Mouse (Mus musculus): ENCODE measurements around the gene Slc17a7. TPM values are rescaled to one million over a fixed set of nuclear protein-coding genes. Genes with fewer than 3 reads are reported as not detected.
"Not testable (repeated sequence)": the region's sequence is repeated elsewhere in the genome, so short reads cannot be mapped to it uniquely, and the experiment has no call there.

Gene Slc17a7
- polyA plus RNA-seq, 1 experiment from 2014 or later: 0.15 TPM

GRCm38 (mm10) chr7:45173772-45174171, 10.0 kb downstream of the Slc17a7 start:
- 61% methylated on average over 1 of the region's 1 CpGs for whole genome bisulfite sequencing
- not testable (repeated sequence) for H3K4me3 ChIP-seq (replicated peaks); H3K4me1 ChIP-seq (replicated peaks); H3K9ac ChIP-seq; ATAC-seq; H3K27ac ChIP-seq; H3K36me3 ChIP-seq; H3K4me2 ChIP-seq (replicated peaks); H3K9me3 ChIP-seq
- H3K27me3 ChIP-seq (replicated peaks): peaks cover 85% of the 10 kb centered on the region

DNA sequence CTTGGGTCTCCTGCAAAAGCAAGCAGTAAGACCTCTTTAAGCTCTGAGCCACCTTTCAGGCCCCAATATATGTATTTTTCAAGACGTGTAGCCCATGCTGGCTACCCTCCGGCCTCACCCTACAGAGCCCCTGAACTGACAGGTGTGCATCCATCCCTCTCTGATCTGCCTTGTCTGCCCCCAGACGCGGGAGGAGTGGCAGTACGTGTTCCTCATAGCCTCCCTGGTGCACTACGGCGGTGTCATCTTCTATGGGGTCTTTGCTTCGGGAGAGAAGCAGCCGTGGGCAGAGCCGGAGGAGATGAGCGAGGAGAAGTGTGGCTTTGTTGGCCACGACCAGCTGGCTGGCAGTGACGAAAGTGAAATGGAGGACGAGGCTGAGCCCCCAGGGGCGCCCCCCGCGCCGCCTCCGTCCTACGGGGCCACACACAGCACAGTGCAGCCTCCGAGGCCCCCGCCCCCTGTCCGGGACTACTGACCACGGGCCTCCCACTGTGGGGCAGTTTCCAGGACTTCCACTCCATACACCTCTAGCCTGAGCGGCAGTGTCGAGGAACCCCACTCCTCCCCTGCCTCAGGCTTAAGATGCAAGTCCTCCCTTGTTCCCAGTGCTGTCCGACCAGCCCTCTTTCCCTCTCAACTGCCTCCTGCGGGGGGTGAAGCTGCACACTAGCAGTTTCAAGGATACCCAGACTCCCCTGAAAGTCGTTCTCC, 11.0 kb downstream of the Slc17a7 start:
- peak overlapping the region; percentile 13; the same call in 1 of the 2 replicates for H3K4me3 ChIP-seq (replicated peaks)
- peaks cover 85% of the 10 kb centered on the region for H3K27me3 ChIP-seq (replicated peaks)
- ATAC-seq: no peak
- no peak overlapping the region for H3K9ac ChIP-seq
- H3K36me3 ChIP-seq: no peaks in the 10 kb centered on the region
- H3K27ac ChIP-seq: no peak overlapping the region
- WGBS: 5% methylated on average over 29 of the region's 29 CpGs
- H3K9me3 ChIP-seq: 0 out of 2 replicates have a peak, but pooled peaks cover under 1% of the 10 kb centered on the region
- peak overlapping the region; percentile 39 for H3K4me2 ChIP-seq (replicated peaks)
- peaks cover 10% of the 10 kb centered on the region; the same call in 1 of the 2 replicates for H3K4me1 ChIP-seq (replicated peaks)

- Histone ChIP-seq H3K27ac (no peak overlapping the region), H3K27me3 (replicated peaks) (peaks cover 89% of the 10 kb centered on the region), H3K9me3 (no peaks in the 10 kb centered on the region), H3K4me2 (replicated peaks) (no peak overlapping the region), H3K4me1 (replicated peaks) (peaks cover 10% of the 10 kb centered on the region; the same call in 1 of the 2 replicates), H3K36me3 (no peaks in the 10 kb centered on the region), H3K9ac (no peak overlapping the region), H3K4me3 (replicated peaks) (no peak overlapping the region)
- ATAC-seq: no peak
- 5% methylated on average over 13 of the region's 13 CpGs for WGBS
These were observed 11.6 kb downstream of the Slc17a7 start for GRCm38 (mm10) chr7:45175398-45175797.

DNA sequence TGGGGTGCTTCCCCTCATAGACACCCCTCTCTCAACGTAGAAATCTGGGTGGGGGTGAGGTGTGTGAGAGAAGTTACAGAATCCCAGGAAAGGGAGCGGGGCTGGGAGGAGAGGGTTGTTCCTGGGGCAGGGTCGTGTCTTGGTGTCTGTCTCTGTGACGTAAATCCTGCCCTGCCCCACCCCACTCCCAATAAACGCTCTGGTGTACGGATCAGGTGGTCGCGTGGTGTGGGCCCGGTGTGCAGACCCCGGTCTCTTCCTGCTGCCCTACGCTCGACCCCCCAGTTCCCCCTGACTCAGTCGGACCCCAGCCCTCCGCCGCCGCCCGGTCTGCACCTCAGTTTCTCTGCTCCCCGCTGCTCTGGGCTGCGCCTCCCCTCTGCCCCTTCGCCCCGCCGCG, 12.2 kb downstream of the Slc17a7 start:
- H3K4me3 ChIP-seq (replicated peaks): peak overlapping the region; percentile 15; the same call in 1 of the 2 replicates
- 4% methylated on average over 23 of the region's 23 CpGs for WGBS
- peaks cover 10% of the 10 kb centered on the region; the same call in 1 of the 2 replicates for H3K4me1 ChIP-seq (replicated peaks)
- H3K9me3 ChIP-seq: no peaks in the 10 kb centered on the region
- peaks cover 90% of the 10 kb centered on the region for H3K27me3 ChIP-seq (replicated peaks)
- H3K9ac ChIP-seq: no peak overlapping the region
- H3K36me3 ChIP-seq: no peaks in the 10 kb centered on the region
- H3K4me2 ChIP-seq (replicated peaks): peak overlapping the region; percentile 42
- ATAC-seq: no peak
- no peak overlapping the region for H3K27ac ChIP-seq

- WGBS: 4% methylated on average over 31 of the region's 31 CpGs
- peak overlapping the region; percentile 42 for H3K4me2 ChIP-seq (replicated peaks)
- H3K36me3 ChIP-seq: no peaks in the 10 kb centered on the region
- peak overlapping the region; percentile 15; the same call in 1 of the 2 replicates for H3K4me3 ChIP-seq (replicated peaks)
- peaks cover 95% of the 10 kb centered on the region for H3K27me3 ChIP-seq (replicated peaks)
- ATAC-seq: no peak
- no peaks in the 10 kb centered on the region for H3K9me3 ChIP-seq
- H3K27ac ChIP-seq: no peak overlapping the region
- peaks cover 11% of the 10 kb centered on the region for H3K4me1 ChIP-seq (replicated peaks)
- H3K9ac ChIP-seq: no peak overlapping the region
These were observed 12.6 kb downstream of the Slc17a7 start for GRCm38 (mm10) chr7:45176356-45176755.

DNA sequence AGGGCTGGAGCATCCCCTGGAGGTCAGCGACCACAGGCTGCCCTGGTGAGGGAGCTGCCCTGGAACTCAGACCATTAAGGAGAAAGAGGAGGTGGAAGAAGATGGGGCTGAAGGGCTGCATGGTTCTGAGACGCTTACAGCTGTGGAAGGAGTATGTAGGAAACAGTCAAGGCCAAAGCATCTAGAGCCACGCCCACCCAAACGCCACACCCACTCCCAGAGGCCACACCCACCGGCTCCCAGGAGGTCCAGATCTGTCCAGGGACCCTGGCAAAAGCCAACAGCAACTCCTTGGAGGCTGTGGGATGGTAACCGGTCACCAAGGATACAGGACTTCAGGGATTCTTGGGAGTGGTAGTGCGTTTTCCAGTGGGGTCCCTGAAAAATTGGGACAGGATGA, 14.8 kb downstream of the Slc17a7 start:
- no peak for ATAC-seq
- Histone ChIP-seq H3K36me3 (no peaks in the 10 kb centered on the region), H3K9me3 (no peaks in the 10 kb centered on the region), H3K27me3 (replicated peaks) (peaks cover 97% of the 10 kb centered on the region), H3K27ac (no peak overlapping the region), H3K9ac (no peak overlapping the region), H3K4me1 (replicated peaks) (peaks cover 20% of the 10 kb centered on the region), H3K4me3 (replicated peaks) (no peak overlapping the region), H3K4me2 (replicated peaks) (no peak overlapping the region)
- 21% methylated on average over 7 of the region's 7 CpGs for WGBS

GRCm38 (mm10) chr7:45179469-45179868, 15.7 kb downstream of the Slc17a7 start, which contains the start of gene Gfy:
Gene Gfy, minus strand, starts transcription at chr7:45179569.
- H3K9ac ChIP-seq: no peak within 1 kb of the TSS
- H3K36me3 ChIP-seq: no peaks in the 10 kb centered on the region
- WGBS: 26% methylated on average over 7 of the region's 7 CpGs
- peaks cover 99% of the 10 kb centered on the region for H3K27me3 ChIP-seq (replicated peaks)
- peaks cover 20% of the 10 kb centered on the region for H3K4me1 ChIP-seq (replicated peaks)
- H3K4me3 ChIP-seq (replicated peaks): no peak within 1 kb of the TSS
- H3K9me3 ChIP-seq: no peaks in the 10 kb centered on the region
- H3K4me2 ChIP-seq (replicated peaks): no peak within 1 kb of the TSS
- H3K27ac ChIP-seq: no peak within 1 kb of the TSS
- ATAC-seq: no peak

- Histone ChIP-seq H3K9ac (no peak within 1 kb of the TSS), H3K36me3 (no peaks in the 10 kb centered on the region), H3K9me3 (no peaks in the 10 kb centered on the region), H3K4me1 (replicated peaks) (peaks cover 15% of the 10 kb centered on the region), H3K27ac (no peak within 1 kb of the TSS), H3K4me3 (replicated peaks) (peak within 1 kb of the TSS; percentile 12; the same call in 1 of the 2 replicates), H3K27me3 (replicated peaks) (peaks cover 96% of the 10 kb centered on the region), H3K4me2 (replicated peaks) (peak within 1 kb of the TSS; percentile 72)
- WGBS: 23% methylated on average over 20 of the region's 20 CpGs
- no peak for ATAC-seq
These were observed 17.2 kb downstream of the Slc17a7 start, which contains the start of gene Pth2 for GRCm38 (mm10) chr7:45180896-45181477. Gene Pth2, plus strand, starts transcription at chr7:45180995.

GRCm38 (mm10) chr7:45181540-45181939, 17.8 kb downstream of the Slc17a7 start:
- Histone ChIP-seq H3K4me1 (replicated peaks) (peaks cover 10% of the 10 kb centered on the region), H3K9me3 (no peaks in the 10 kb centered on the region), H3K27ac (no peak overlapping the region), H3K4me2 (replicated peaks) (peak overlapping the region; percentile 72), H3K4me3 (replicated peaks) (peak overlapping the region; percentile 12; the same call in 1 of the 2 replicates), H3K27me3 (replicated peaks) (peaks cover 96% of the 10 kb centered on the region), H3K36me3 (no peaks in the 10 kb centered on the region), H3K9ac (no peak overlapping the region)
- 4% methylated on average over 35 of the region's 35 CpGs for WGBS
- ATAC-seq: peak; percentile 16

GRCm38 (mm10) chr7:45182199-45182601, 18.5 kb downstream of the Slc17a7 start:
- Histone ChIP-seq H3K9ac (peak overlapping the region; percentile 36), H3K36me3 (no peaks in the 10 kb centered on the region), H3K4me3 (replicated peaks) (peak overlapping the region; percentile 30), H3K9me3 (no peaks in the 10 kb centered on the region), H3K4me1 (replicated peaks) (peaks cover 10% of the 10 kb centered on the region), H3K4me2 (replicated peaks) (peak overlapping the region; percentile 72), H3K27me3 (replicated peaks) (peaks cover 96% of the 10 kb centered on the region), H3K27ac (no peak overlapping the region)
- ATAC-seq: peak; percentile 97
- WGBS: under 1% methylated on average over 34 of the region's 34 CpGs

- peak overlapping the region; percentile 30 for H3K4me3 ChIP-seq (replicated peaks)
- H3K27me3 ChIP-seq (replicated peaks): peaks cover 92% of the 10 kb centered on the region
- ATAC-seq: peak; percentile 14; the same call in 1 of the 2 replicates
- no peaks in the 10 kb centered on the region for H3K9me3 ChIP-seq
- H3K9ac ChIP-seq: peak overlapping the region; percentile 36
- WGBS: 15% methylated on average over 11 of the region's 11 CpGs
- H3K4me2 ChIP-seq (replicated peaks): peak overlapping the region; percentile 72
- H3K27ac ChIP-seq: no peak overlapping the region
- H3K36me3 ChIP-seq: no peaks in the 10 kb centered on the region
- peaks cover 10% of the 10 kb centered on the region for H3K4me1 ChIP-seq (replicated peaks)
These were observed 18.9 kb downstream of the Slc17a7 start for GRCm38 (mm10) chr7:45182606-45183005.

DNA sequence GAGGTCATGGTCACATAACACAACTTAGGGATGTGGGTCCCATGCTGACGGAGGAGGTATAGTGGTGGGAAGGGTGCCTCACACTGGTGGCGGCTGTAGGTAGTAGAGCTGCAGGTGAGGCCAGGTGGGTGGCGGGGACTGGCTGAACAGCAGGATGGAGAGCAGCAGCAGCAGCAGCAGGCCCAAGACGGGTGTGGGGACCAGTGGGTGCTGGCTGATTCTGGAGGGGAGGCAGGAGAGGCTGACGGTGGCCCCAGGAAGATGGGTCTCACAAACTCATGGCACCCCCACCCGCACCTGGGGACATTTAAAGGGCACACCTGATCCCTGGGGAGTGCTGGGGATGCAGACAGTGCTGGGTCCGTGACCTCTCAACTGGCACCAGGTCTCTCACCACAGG, 19.9 kb downstream of the Slc17a7 start:
- Histone ChIP-seq H3K27ac (no peak overlapping the region), H3K4me1 (replicated peaks) (peaks cover 10% of the 10 kb centered on the region), H3K27me3 (replicated peaks) (peaks cover 89% of the 10 kb centered on the region), H3K4me3 (replicated peaks) (no peak overlapping the region), H3K36me3 (no peaks in the 10 kb centered on the region), H3K4me2 (replicated peaks) (no peak overlapping the region), H3K9me3 (no peaks in the 10 kb centered on the region), H3K9ac (no peak overlapping the region)
- WGBS: 65% methylated on average over 7 of the region's 7 CpGs
- no peak for ATAC-seq

All from intestine, embryonic 15.5 days (tissue).